In the genomic region with DNA sequence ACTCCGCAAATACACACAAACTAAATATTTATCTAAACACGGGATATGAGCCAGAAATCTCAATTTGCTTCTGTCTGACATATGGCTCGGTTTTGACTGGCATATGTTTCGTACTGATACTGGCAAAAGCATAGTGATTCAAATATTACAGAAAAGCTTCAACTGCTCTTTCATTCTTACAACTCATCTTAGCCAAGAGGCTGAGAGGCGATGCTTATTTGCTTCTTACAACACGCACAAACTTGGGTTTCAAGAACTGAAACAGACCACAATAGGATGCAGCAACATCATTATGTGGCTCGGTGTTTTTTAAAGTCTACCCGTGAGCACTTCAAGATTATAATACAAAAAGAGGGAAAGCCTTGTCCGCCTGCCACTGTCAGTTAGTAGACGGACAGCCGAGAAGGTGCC, we compare ENCODE assay signal across 8 mouse cellular contexts. TPM values are rescaled to one million over a fixed set of nuclear protein-coding genes. Genes with fewer than 3 reads are reported as not detected.
DNase-seq lines count a peak whose midpoint lies in the region; ATAC-seq and TF ChIP-seq lines count a peak whose summit lies in the region.

No protein-coding gene starts in this region.

- peaks cover 2% of the 10 kb centered on the region; the same call in 1 of the 2 replicates for H3K27me3 ChIP-seq in forebrain, embryonic 11.5 days (ENCODE audit: control insufficient read depth, insufficient read depth, low read length)
- peaks cover 38% of the 10 kb centered on the region for H3K27me3 ChIP-seq in limb, embryonic 10.5 days (ENCODE audit: low read depth, poor library complexity, severe bottlenecking)

- H3K9ac ChIP-seq in forebrain, embryonic 11.5 days (ENCODE audit: low read length) = no peak overlapping the region; the same call in 1 of the 2 replicates

- peak overlapping the region; percentile 88; the same call in 1 of the 2 replicates for H3K4me2 ChIP-seq in forebrain, embryonic 11.5 days (ENCODE audit: low read depth, low read length, severe bottlenecking)

- no peaks in the 10 kb centered on the region; the same call in 1 of the 2 replicates for H3K4me1 ChIP-seq in bone marrow, adult 2 months (ENCODE audit: control insufficient read depth, insufficient read depth, low read length)
- H3K4me1 ChIP-seq in forebrain, embryonic 11.5 days (replicated peaks; ENCODE audit: control insufficient read depth, insufficient read depth, low read length) = no peaks in the 10 kb centered on the region
- peaks cover 12% of the 10 kb centered on the region for H3K4me1 ChIP-seq in limb, embryonic 10.5 days

- TF ChIP-seq POLR2A in bone marrow, adult 2 months (IDR thresholded peaks at IDR 0.05; ENCODE audit: borderline replicate concordance, control insufficient read depth, low read depth, low read length) = no peak

- TF ChIP-seq CTCF in bone marrow, adult 2 months (IDR thresholded peaks at IDR 0.05; ENCODE audit: control insufficient read depth, insufficient read depth, low read length) = no peak

- H3K27ac ChIP-seq in bone marrow, adult 2 months (ENCODE audit: control insufficient read depth, insufficient read depth, low read depth, low read length, poor library complexity) = no peak overlapping the region; the same call in 1 of the 2 replicates
- no peak overlapping the region for H3K27ac ChIP-seq in forebrain, embryonic 11.5 days (ENCODE audit: low read depth, low read length)
- H3K27ac ChIP-seq in limb, embryonic 10.5 days = no peak overlapping the region

- ATAC-seq in forebrain, embryonic 11.5 days (replicated peaks; ENCODE audit: low FRiP score) = no peak
- peak; percentile 36 for ATAC-seq in monocyte, adult 5-6 weeks (replicated peaks; ENCODE audit: insufficient number of reproducible peaks, low FRiP score, low TSS enrichment, poor library complexity, severe bottlenecking)

- H3K36me3 ChIP-seq in forebrain, embryonic 11.5 days (ENCODE audit: control insufficient read depth, insufficient read depth, low read length) = no peaks in the 10 kb centered on the region
- H3K36me3 ChIP-seq in limb, embryonic 10.5 days = no peaks in the 10 kb centered on the region

- DNase-seq in layer of hippocampus, adult 11-12 months (ENCODE audit: low spot score) = peak; percentile 17
- DNase-seq in layer of hippocampus, postnatal 25 days (ENCODE audit: extremely low spot score in 1 of 2, low spot score in 1 of 2) = no peak
- no peak for DNase-seq in forebrain, embryonic 11.5 days (ENCODE audit: low spot score)
- DNase-seq in limb, embryonic 10.5 days (ENCODE audit: low spot score) = no peak
- no peak for DNase-seq in spleen, adult 12 weeks (ENCODE audit: low spot score)
- DNase-seq in urinary bladder, adult 2 months (ENCODE audit: low spot score) = no peak

- no peaks in the 10 kb centered on the region for H3K9me3 ChIP-seq in forebrain, embryonic 11.5 days (ENCODE audit: control insufficient read depth, low read length)
- no peaks in the 10 kb centered on the region for H3K9me3 ChIP-seq in limb, embryonic 10.5 days (replicated peaks)

- WGBS in bone marrow, adult 2 months = 11% methylated on average over 11 of the region's 11 CpGs
- 44% methylated on average over 11 of the region's 11 CpGs for WGBS in forebrain, embryonic 11.5 days
- WGBS in limb, embryonic 10.5 days = 52% methylated on average over 11 of the region's 11 CpGs

- H3K4me3 ChIP-seq in bone marrow, adult 2 months (replicated peaks; ENCODE audit: control insufficient read depth, low read depth, low read length) = peak overlapping the region; percentile 73
- peak overlapping the region; percentile 85 for H3K4me3 ChIP-seq in forebrain, embryonic 11.5 days (ENCODE audit: low read depth, low read length)
- peak overlapping the region; percentile 87 for H3K4me3 ChIP-seq in limb, embryonic 10.5 days

RNA-seq across cellular contexts. Expression of a gene that starts 1.2 kb away (rescaled TPM):
- 10 to 100 TPM; 36.7 to 37.0 TPM for total RNA-seq in layer of hippocampus, postnatal 25 days (2021)
- 9.9 and 19.8 TPM in 2 replicates for polyA plus RNA-seq in bone marrow, adult 2 months (2011; ENCODE audit: insufficient read depth, insufficient read length, low replicate concordance, missing spikeins)
- 39.1 and 43.4 TPM in 2 replicates for polyA plus RNA-seq in forebrain, embryonic 11.5 days (2014; fragmentation: Nextera tagmentation; extraction: Ambion mirVana)
- polyA plus RNA-seq in limb, embryonic 10.5 days (2016; fragmentation: Nextera tagmentation; extraction: Ambion mirVana) = 34.3 and 38.2 TPM in 2 replicates
- 86.5 to 152 TPM (median 126 TPM) in 3 replicates for total RNA-seq in monocyte, adult 5-6 weeks (2017)
- 19.7 and 26.7 TPM in 2 replicates for polyA plus RNA-seq in urinary bladder, adult 2 months (2012; rRNA removed)
